Mouse (Mus musculus): ENCODE results near the gene Slc39a5.

Slc39a5 gene

DNA sequence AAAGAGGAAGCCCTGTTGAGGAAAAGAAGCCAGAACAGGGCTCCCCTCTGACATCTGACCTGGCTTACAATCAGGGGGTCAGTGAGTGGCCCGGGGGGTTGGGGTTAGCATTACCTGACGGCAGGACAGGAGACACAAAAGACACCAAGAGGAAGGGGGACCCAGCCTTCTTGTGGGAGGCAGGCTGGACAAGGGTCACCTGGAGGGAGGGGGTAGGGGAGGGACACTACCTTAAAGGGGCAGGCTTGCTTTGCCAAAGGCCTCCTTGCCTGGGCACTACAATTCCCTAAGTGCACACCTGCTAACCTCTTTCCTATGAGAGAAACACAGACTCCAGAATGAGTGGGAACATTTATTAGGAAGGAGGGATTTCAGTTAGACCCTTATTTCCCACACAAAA is at the start of gene Slc39a5:
Slc39a5 (minus strand) TSS at position 174 of the 400 bp plus-strand sequence.
- no peak for DNase-seq (ENCODE audit: low spot score in 2 of 2)

DNA sequence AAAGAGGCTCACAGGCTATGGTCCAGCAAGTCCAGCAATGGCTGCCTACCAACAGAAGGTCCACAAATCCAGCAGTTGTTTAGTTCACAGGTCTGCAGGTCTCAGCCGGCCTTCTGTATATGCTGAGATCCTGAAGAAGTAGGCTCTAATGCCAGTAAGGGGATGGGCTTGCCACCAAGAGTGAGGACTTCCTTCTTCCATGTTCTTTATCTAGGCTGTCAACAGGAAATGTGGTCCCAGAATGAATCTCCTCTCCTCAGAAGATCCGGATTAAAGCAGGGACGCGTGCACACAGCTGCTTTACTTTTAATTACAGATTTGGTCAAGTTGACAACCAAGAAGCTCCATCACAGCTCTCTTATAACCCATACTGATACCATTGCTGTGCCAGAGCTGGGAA is 44.4 kb upstream of the Slc39a5 start:
- no peak for DNase-seq (ENCODE audit: low spot score in 2 of 2)

DNA sequence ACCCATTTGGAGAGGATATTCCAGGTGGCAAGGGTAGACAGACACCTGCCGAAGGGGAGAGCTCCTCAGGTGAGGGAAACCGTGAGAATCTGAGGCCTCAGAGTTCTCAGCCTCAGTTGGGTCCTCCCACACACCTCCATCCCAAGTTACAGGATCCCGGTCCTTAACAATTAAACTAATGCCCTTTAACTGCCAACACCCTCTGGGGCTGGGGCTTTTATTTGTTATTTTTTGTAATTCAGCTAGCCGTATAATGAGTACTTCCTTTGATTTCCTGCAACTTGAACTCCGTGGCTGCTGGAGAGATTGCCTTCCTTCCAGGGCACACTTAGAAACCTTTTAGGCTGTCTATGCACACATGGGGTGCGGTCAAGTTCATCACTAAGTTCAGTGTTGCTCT is 43.3 kb upstream of the Slc39a5 start:
- DNase-seq (ENCODE audit: low spot score in 2 of 2) = no peak

DNA sequence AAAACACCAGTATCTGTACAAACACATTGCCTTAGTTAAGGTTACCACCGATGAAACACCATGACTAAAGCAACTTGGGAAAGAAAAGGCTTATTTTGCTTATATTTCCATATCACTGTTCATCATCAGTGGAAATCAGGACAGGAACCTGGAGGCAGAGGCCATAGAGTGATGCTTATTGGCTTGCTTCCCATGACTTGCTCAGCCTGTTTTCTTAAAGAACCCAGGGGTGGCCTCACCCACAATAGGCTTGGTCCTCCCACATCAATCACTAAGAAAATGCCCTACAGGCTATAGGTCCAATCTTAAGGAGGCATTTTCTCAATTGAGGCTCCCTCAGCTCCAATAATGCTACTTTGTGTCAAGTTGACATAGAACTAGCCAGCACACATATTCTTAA is 41.7 kb upstream of the Slc39a5 start:
- no peak for DNase-seq (ENCODE audit: low spot score in 2 of 2)

DNA sequence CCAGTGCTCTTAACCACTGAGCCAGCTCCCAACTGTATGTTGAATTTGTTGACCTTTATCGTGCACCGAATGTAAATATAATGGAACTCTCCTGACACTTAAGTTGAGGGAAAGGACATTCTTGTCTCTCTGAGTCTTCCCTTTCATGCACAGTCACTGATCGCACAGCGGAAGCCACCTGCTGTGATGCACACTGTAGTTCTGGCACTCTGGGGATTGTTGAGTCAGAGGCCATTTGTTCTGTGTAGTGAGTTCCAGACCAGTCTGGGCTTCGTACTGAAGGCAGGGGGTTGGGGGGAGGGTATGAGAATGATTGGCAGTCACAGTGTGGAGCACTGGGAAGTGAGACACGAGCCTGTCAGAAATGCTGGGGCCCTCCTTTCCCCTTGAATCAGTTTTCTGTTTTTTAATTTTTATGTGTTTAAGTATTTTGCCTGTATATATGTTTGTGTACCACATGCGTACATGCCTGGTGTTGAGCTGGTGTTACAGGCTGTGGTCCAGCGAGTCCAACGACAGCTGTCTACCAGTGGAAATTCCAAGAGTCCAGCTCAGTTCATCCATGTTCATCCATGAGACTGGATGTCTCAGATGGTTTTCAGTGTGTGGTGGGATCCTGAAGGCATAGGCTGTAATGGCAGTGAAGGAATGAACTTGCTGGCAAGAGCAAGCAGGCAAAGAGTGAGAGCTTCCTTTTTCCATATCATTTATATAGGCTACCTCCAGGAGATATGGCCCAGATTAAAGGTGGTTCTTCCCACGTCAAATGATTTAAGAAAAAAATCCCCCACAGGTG is 40.5 kb upstream of the Slc39a5 start:
- no peak for DNase-seq (ENCODE audit: low spot score in 2 of 2)

DNA sequence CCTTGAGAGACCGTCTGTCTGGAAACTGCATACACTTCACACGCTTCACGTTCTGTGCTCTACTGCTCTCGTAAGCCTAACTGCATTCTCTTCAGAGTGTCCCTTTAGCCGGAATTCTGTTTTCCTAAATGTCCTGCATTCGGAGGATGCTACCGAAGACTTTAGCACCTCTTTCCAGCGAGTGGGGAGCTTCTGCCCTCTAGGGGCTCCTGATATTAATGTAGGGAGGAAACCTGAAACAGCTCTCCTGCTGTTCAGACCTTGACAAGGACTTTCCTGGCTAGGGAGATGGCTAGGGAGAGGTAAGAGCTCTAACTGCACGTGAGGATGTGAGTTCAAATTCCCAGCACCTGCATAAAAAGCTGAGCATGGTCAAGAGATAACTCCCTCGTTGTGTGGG is 39.4 kb upstream of the Slc39a5 start:
- DNase-seq (ENCODE audit: low spot score in 2 of 2) = no peak

DNA sequence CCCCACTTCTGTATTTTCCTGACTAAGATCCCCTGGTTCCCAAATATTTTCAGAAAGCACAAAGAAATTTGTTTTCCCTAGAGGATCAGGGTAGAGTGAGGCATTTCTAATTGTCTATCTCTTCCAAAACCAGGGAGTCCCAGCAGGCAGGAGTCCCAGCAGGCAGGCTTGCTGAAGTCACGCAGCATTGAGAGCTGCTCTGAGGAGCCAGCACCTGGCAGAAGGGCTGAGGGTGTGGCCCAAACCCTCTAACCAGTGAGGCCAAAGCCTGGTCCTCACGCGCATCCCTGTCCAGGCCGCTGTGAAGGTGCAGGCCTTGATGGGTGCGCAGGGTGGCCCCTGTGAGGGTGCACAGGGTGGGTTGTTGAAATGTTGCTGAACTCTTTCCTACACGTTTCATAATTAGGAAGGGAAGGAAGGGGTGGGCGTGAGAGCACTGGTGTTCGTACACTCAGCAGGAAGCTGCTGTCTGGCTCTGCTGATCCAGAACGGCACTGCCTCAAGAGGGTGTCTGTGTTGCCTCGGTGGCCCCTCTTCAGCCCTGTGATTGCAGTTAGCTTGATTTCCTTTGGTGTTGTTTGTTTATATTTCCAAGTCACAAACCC is 37.7 kb upstream of the Slc39a5 start:
- DNase-seq (ENCODE audit: low spot score in 2 of 2) = no peak

DNA sequence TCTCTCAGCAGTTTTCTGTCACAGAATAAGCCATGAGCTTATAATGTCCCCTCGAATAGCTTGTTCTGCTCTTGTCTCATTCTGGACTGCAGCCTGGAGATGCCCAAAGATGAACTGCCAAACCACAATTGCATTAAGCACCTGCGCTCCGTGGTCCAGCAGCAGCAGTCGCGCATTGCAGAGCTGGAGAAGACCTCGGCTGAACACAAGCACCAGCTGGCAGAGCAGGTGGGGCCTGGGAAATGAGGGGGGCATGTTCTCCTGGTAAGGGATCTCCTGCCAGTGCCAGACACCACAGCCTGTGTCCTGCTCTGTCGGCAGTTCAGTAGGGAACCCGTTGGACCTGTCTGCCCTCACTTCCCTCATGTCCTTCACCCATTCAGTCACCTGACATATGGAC is 35.3 kb upstream of the Slc39a5 start:
- no peak for DNase-seq (ENCODE audit: low spot score in 2 of 2)

DNA sequence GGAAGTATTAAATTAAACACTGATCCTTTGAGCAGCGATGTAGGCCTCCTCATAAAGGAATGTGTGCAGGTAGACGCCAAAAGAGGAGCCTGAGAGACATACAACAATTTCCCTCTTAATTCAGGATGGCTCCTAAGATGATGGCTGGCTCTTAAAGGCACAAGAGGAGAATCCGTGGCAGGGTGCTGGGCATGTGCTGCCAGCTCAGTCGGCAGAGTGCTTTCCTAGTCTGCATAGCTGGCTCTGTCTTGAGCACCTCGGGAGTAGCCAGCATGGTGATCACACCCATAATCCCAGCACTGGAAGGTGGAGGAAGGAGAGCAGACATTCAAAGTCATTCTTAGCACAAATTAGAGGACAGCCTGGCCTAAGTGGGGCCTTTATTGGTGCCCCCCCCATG is 34.8 kb upstream of the Slc39a5 start:
- no peak for DNase-seq (ENCODE audit: low spot score in 2 of 2)

DNA sequence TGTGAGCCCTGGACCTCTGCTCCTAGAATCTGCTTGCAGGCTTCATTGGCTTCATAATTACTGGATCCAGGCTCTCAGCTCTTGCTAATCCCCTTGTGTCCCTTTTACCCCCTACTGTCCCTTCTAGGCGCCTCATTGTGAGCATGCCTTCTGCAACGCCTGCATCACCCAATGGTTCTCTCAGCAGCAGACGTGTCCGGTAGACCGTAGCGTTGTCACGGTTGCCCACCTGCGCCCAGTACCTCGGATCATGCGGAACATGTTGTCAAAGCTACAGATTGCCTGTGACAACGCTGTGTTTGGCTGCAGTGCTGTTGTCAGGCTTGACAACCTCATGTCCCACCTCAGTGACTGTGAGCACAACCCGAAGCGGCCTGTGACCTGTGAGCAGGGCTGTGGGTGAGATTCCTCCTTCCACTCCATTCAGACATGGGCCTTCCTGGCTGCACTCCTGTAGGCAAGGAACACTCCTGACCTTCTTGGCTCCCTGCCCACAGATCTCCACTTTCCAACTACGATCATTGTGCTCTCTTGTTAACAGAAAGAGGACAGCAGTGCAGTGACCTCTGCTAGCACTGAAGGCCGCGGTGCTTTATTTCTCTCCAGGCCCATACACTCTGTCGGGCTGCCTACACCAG is 34.3 kb upstream of the Slc39a5 start:
- DNase-seq (ENCODE audit: low spot score in 2 of 2) = peak in 1 of 2 experiments; percentile 34

DNA sequence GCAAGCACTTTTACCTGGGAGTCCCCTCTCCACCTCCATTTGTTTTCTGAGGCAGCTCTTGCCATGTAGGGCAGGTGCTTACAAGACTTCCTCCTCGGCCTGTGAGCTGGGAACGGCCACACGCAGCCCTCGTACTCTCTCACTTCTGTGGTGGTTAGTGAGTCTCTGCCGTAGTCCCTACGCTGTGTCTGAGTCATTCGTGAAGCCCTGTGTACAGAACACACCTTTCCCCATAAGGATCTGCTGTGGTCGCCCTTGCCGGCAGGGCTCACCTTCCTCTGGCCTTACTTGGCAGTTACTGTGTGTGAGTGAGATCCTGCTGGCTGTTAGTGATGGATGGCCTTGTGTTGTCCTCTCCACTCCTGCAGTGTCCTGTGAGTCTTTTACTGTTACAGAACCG is 33.7 kb upstream of the Slc39a5 start:
- no peak for DNase-seq (ENCODE audit: low spot score in 2 of 2)

DNA sequence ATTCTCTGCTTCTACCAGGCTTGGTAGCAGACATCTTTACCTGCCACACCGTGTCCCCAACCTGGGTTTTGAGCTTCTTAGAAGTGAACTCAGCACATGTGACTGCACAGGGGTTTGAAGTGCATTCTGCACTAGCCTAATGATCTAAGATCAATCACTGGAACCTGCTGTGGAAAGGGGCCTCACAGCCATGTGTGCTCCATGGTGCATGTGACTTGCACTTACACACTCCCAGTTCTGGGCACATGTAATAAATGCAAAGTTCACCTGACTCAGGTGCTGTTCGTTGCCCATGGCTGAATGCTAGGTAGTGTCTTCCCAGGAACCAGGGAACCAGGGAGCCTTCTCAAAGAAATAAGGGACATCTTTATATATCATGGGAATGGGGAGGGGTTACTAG is 32.4 kb upstream of the Slc39a5 start:
- no peak for DNase-seq (ENCODE audit: low spot score in 2 of 2)

DNA sequence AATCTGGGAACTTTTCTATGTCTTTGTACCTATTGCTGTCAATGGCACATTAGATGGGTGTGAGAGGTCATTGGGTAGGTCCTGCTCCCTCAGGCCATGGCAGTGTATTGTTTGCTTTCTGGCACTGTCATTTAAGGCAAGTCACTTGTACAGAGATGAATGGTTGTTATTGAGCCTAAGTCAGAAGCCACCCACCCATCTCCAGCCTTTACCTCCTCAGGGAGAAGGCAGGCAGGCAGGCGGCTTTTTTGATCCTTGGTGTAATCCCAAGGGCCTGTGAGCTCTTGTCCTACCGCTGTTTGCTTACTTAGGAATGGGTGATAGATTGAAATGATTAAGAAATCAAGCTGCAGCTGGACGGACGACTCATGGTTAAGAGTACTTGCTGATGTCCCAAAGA is 28.4 kb upstream of the Slc39a5 start:
- DNase-seq (ENCODE audit: low spot score in 2 of 2) = no peak

DNA sequence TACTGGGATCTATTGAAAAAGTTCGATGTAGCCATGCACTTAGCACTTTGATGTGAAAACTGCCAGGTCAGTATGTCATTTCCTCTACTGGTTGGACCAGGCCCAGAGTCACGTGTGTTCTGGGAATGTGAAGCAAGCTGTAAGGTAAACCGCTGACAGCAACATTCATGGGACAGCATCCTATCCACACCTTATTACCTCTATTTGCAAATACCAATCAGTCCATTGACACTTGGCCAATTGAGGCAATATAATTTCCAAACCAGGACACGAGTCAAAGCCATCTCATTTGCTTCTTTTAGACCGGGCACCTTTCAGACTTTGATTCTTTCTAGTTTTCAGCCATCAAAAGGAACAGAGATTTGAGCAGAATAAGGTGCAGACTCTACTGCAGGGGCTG is 28.0 kb upstream of the Slc39a5 start:
- DNase-seq (ENCODE audit: low spot score in 2 of 2) = no peak

DNA sequence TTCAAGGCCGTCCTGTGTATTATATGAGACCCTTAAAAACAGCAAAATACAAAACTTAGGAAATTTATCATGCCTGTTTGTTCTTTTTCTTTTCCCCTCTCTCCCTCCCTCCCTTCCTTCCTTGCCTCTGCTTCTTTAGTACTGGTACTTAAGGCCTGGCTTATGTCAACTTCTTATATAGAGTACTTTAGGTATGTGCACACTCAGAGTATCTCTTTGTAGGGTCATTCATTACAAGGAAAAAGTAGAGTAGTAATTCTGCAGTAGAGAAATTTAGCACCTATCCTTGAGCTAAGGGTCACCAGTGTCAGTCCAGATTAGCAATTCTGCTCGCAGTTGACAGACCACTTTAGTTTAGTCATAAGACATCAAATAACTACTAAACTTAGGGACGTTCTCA is 24.2 kb upstream of the Slc39a5 start:
- no peak for DNase-seq (ENCODE audit: low spot score in 2 of 2)

DNA sequence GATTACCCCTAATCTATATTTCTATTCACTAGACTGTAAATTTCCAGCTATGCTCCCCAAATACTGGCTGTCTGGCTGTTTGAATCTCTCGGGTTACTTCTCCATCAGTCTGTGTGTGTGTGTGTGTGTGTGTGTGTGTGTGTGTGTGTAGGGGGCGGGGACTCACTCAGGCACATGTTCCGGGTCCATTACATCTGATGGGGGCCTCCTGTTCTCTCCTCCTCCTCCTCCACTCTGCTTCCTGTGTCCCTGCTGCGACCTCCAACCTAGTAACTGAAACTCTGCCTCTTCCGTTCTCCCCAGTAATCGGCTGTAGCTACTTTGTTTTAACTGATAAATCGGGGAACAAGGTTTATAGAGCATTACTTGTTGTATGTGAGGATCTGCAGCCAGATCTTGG is 23.6 kb upstream of the Slc39a5 start:
- DNase-seq (ENCODE audit: low spot score in 2 of 2) = no peak

DNA sequence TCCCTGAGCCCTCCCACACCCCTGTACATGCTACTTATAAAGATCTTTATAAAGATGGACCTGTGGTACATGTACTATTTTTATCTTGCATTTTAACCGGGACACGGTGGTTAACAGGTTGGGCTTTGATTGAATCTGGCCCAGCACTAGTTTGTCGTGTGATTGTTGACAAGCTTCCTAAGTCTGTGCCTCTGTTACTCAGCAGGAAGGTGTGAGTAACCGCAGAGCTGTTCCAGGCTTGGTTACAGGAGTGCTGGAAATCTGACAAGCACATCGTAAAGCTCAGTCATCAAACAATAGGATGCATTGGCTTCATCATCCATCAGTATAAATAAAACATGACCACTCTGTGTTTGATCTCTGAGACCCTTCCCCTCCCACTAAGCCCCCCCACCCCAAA is 21.4 kb upstream of the Slc39a5 start:
- no peak for DNase-seq (ENCODE audit: low spot score in 2 of 2)

DNA sequence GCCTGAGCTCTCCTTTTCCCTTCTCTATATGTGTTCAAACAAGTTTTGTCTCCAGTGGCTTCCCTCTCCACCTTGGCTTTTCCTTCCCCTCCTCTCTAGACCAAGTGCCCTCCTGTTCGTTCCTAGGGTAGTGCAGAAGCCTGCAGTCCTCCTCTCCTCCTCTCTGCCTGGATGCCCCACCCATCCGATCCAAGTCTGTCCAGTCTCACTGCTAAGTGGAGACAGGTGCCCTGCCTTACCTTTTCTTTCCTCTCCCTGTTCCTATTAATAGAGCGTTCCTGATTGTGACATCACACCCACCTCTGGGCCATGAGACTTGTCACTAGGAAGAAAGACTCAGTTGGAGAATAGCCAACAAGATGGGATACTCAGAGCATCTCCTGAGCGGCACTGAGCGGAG is 13.8 kb upstream of the Slc39a5 start:
- no peak for DNase-seq (ENCODE audit: low spot score in 2 of 2)

DNA sequence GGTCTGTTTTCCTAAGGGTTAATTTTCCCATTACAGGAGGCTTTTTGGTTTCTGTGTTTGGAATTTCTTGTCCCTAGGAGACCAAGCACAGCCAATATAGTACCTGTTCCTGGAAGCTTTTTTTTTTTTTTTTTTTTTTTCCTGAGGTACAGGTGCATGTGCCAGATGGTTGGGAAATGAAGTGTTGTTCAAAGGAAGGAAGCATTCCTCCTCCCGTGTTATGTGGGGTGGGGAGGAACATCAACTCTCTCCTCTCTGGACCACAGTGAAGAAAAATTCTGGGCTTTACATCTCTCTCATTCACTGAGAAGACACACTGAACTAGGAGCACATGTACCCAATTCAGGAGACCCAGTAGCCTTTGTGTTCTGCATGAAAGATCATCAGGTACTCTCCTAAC is 12.0 kb upstream of the Slc39a5 start:
- no peak for DNase-seq (ENCODE audit: low spot score in 2 of 2)

DNA sequence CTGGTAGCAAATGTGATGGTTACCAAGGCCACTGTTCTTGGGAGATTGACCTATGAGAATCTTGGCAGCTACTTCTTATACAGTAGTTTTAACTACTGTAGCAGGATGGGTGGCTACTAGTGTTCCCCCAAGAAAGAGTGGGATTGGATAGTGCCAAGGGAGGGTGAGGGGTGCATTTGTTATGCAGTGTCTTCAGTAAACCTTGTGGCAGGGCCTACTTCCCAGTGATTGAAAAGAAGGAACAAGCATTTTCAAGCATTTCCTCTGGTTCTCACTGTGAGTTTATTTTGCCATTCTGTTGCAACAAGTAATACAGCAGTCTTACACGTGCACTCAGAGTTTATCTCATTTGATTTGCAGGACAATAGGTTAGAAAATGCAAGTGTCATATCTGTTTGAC is 11.5 kb upstream of the Slc39a5 start:
- DNase-seq (ENCODE audit: low spot score in 2 of 2) = no peak

DNA sequence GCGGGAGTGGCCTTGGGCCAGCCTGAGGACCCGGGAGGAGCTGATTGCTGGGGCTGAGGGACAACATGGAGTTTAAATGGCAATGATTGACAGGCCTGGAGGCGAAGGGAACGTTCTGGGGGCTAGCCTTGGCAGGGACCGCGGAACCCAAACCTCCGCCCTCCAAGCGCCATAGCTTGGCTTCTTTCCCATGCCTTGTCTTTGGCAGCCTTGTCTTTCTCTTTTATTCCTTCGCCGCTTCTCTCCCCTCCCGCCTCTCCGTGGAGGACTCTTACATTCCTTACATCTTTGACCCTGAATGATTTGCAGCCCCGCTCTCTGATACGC is 11.0 kb upstream of the Slc39a5 start:
- DNase-seq (ENCODE audit: low spot score in 2 of 2) = peak in 1 of 2 experiments; percentile 47

DNA sequence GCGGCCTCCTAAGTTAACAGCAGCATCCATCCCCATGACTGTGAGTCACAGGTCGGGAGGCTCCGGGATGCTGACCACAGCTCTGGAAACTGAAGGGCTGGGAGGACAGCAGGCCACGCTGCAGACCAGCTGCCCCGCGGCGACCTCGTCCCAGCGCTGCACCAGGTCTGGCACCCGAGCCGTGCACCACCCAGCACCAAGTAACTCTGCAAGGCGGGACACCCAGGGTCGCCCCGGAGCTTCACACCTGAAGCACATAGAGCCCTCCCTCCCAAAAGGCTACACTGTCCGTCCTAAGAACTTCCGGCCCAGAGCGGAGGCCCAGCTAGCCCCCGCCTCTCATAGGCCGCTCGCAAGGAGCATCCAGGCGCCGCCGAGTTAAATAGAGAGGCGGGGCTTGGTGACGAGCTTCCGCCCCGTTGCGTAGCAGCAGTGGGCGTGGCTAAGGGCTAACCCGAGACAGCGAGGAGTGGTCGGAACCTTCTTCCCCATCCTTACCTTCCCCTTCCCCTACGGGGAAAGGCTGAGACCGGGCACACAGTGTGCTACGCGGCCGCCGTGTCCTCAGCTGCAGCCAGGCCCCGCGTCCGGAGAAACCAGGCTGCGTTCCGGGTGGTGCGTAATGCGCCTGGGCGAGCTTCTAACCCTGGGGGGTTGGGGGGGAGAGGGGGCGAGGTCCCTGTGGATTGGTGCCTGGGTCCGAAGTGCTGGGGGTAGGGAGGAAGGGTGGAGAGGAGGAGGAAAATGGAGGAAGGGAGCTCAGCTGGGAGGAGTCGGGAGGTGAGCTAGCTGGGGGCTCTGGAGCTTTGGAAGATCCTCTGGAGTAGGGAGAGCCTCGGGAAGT is 10.4 kb upstream of the Slc39a5 start, which contains the start of the genes Nabp2 and Rnf41:
Nabp2 (minus strand) TSS at position 282 of the 844 bp plus-strand sequence.
Rnf41 (plus strand) TSS at position 447 of the 844 bp plus-strand sequence.
- peak; percentile 90 to 96 for DNase-seq (ENCODE audit: low spot score in 2 of 2)
